Mouse (Mus musculus): Measurements from ENCODE around the gene Gm49336. TPM values are rescaled to one million over a fixed set of nuclear protein-coding genes. Genes with fewer than 3 reads are reported as not detected.
A peak's percentile ranks its signal among the peaks of the same experiment; 100 is the strongest.

The Gm49336 gene
- 55.9 and 69.2 TPM in 2 replicates for total RNA-seq (2015; ENCODE audit: low replicate concordance)
- 64.8 and 106 TPM in 2 replicates for total RNA-seq (2017; ENCODE audit: low replicate concordance)

DNA sequence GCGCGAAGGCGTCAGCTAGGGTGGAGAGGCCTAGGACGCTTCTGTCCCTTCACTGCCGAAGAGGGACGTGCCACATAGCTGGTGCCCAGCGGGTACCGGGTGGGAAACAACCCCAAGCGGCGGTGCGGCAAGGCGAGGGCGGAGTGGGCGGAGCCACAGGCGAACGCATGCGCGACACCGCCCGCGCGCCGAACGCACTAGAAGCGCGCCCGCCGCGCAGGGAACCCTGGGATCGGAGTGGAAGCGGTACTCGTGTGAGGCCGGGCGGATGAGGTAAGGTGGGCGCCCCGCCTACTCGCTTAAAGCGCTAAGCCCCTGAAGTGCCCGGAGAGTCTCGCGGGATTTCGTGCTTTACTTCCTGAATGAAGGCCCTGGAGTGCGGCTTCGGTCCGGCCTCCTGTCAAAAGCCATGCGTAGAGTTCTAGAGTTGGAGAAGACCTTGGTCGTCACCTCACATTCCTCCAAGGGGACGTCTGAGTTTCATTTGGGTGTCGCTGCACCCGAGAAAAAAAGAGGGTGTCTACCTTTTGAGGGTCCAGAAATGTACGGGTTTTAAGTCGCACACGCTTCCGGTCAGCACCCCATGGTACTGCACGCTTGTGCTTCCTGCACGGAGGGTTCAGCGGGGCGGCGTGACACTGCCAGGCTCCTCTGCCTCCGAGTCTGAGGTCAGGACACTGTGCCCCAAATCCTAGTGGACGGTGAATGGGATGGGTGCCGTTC, at the start of gene Gm49336, which contains the start of gene Nupl1:
TSS of gene Gm49336 (minus strand) at position 227 of the 723 bp plus-strand sequence.
TSS of gene Nupl1 (minus strand) at position 151 of the 723 bp plus-strand sequence.
- peak; percentile 97 for ATAC-seq (replicated peaks; ENCODE audit: low FRiP score, poor library complexity, severe bottlenecking)

DNA sequence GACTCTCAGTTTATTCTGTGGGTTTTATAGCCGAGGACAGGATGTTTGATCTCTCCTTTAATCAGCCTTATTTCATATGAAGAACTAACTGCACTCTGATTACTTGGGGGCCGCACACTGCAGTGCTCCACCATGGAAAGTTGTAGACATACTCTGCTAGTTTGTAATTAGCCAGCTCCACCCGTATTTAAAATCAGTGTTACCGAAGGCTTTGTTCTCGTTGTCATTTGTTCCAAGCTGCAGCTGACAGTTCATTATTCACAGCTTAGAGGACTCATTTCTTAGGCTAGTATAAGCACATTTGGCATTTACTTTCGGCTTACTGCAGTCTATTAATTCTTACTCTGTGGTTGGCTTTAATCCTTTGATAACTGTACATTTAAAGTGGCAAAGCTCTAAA, 49.7 kb upstream of the Gm49336 start:
- ATAC-seq (replicated peaks; ENCODE audit: low FRiP score, poor library complexity, severe bottlenecking): no peak

DNA sequence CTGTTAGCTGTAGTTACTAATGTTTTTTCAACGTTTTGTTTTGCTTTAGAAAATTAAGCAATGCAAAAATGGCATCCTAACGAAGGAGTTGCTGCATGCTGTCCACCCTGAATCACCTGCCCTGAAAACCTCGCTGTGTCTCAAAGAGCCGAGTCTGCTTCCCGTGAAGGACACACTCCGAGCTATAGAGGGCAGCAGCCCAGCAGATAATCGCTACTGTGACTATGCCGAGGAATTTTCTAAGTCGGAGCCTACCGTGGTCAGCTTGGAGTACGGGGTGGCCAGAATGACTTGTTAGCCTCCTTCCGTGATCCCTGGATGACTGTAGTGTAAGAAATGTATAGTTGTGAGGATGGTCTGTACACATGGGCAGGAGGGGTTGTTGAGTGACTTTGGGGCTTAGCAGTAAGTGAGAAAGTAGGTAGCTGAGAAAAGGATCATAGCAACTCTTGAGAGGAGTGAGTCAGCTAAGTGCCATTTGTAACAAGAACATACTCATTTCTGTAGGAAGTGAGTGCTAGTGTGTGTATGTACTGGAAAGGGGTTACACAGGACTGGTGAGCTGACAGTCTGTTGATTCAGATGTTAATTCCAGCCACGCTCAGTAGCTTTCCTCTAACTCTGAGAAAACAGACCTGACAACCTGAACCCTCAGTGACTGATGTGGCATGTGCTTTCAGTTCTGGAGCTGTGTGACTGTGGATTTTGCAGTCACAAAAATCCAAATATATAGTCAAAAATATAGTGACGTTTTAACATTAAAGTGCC, 49.1 kb upstream of the Gm49336 start:
- ATAC-seq (replicated peaks; ENCODE audit: low FRiP score, poor library complexity, severe bottlenecking): no peak

DNA sequence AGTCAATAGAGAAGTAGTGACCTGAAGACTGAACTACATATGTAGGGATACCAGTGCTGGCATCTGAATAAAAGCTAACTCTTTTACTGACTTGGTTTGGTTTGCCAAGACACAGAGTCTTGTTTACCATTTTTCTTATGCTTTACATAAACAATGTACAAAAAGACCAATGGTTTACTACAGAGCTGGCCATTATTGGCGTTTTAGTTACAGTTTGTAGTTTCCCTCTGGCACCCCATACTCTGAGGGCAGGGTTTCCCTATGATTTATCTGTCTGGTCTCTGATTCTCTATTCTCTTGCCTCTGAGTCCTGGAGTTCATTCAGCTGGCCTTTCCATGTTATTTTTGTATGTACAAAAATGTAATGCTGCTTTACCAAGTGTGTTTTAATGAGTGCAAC, 44.2 kb upstream of the Gm49336 start:
- no peak for ATAC-seq (replicated peaks; ENCODE audit: low FRiP score, poor library complexity, severe bottlenecking)

DNA sequence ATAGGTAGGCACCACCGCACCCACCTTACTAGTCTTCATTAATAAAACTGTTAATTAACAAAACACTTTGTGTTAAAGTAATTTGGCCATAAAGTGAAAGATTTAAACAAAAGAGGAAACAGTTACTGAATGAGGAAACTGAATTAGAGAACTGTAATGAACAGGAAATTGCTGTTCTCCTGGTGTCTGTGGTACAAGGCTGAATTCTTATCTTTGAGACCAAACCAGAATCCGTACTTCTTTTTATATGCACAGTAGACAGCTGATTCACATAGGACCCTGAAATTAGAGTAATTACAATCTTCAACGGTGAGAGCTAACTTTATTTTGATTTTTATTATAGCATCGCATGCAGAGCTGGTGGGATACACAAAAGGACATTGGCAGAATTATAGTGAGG, 39.1 kb upstream of the Gm49336 start:
- no peak for ATAC-seq (replicated peaks; ENCODE audit: low FRiP score, poor library complexity, severe bottlenecking)

DNA sequence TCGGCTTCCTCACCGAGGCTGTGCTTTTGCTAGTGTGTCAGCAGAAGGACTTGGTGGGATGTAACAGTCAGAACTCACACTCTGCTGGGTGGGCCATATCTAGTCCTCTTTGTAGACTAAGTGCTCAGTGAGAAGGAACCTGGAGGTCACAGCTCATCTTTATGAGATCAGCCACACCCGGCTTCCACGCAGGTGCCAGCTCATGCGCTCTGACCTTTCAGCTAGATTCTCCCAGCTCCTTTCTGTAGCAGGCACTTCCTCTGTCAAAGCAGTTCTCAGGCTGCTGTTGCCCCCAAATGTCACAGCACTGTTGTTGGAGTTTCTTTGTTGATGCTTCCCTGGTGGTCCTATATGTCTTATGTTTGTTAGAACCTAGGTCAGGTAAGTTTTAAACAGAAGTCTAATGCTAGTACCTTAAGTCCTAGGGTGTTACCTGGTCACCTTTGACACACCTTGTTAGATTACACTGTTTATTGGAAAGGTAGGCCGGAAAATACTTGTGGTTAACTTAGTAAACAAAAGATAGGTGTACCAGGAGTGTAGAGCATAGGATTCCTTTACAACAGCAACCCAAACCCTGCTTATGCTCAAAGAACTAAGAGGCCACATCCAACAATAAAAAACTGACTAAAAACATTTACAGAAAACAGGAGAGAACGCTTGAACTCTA, 35.0 kb upstream of the Gm49336 start:
- no peak for ATAC-seq (replicated peaks; ENCODE audit: low FRiP score, poor library complexity, severe bottlenecking)

DNA sequence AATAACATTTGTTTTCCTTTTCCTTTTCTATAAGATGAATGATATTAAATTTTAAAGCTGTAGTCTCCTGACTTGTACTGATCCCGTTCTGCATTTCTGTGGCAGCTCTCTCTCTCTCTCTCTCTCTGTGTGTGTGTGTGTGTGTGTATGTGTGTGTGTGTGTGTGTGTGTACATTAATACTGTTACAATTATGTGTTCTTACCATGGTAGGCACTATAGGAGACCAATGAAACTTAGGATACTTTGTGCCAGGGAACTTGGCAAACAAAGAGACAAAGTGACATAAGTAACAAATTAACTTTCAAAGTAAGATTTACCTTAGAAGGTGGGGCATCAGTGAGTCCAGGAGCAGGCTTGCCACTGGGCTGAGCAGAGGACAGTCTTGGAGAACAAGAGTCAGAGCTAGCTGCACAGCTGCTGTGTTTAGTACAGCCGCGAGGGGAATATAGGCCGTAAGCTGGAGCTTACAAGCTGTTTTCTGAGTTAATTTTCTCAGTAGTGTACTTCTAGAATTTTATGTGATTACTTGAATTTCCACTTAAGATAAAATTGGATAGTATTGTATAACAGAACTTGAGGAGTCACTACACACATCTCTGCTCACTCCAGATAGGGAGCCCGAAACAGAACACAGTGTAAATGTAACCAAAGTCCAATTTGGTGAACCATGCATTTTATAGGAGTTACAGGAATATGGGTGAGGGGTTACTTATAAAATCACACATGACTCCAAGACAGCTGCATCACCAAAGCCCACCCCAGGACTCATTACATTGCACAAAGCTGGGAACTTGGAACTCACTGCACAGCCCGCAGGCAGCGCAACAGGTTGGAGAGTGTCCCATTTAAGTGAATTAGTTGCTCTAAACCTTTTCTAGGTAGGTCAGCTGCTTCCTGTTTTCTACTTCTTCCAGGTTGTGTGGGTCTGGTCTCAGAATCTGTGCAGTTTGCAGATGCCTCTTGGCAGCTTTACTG, 24.3 kb upstream of the Gm49336 start:
- ATAC-seq (replicated peaks; ENCODE audit: low FRiP score, poor library complexity, severe bottlenecking): no peak

DNA sequence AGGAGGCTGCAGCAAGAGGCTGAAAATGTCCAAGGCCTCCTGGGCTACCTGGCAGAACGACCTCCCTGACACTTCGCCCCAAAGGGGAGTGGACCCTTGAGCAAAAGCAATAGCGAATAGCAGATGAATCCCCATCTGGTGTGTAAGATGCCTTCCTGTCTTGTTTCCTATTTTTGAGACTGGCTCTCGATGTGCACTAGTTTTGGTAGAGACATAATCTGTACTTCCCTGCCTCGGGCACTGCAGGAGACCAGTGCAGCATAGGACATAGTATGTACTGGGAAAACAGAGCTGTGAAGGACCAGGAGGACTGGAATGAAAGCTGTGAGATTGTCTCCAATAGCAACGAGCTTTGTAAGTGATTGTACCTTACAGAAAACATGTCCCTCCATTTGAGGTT, 22.0 kb upstream of the Gm49336 start:
- ATAC-seq (replicated peaks; ENCODE audit: low FRiP score, poor library complexity, severe bottlenecking): no peak

DNA sequence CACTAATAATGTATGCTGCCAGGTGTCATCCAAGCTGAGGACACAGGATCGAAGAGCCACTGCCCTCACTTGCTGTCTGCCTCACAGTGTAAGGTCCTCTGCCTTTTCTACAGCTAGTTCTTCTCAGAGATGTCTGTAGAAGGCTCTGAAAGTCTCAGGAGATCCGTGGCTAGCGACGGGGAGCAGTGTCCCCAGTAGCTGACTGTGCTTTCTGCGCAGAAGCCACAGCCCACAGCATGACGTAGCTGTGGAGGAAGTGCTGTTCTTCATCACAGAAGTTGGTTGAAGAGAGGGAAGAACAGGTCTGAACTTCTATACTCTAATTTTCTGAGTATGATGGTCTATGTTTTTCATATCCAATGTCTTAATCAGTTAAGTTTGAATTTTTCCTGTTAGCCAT, 18.0 kb upstream of the Gm49336 start:
- no peak for ATAC-seq (replicated peaks; ENCODE audit: low FRiP score, poor library complexity, severe bottlenecking)

DNA sequence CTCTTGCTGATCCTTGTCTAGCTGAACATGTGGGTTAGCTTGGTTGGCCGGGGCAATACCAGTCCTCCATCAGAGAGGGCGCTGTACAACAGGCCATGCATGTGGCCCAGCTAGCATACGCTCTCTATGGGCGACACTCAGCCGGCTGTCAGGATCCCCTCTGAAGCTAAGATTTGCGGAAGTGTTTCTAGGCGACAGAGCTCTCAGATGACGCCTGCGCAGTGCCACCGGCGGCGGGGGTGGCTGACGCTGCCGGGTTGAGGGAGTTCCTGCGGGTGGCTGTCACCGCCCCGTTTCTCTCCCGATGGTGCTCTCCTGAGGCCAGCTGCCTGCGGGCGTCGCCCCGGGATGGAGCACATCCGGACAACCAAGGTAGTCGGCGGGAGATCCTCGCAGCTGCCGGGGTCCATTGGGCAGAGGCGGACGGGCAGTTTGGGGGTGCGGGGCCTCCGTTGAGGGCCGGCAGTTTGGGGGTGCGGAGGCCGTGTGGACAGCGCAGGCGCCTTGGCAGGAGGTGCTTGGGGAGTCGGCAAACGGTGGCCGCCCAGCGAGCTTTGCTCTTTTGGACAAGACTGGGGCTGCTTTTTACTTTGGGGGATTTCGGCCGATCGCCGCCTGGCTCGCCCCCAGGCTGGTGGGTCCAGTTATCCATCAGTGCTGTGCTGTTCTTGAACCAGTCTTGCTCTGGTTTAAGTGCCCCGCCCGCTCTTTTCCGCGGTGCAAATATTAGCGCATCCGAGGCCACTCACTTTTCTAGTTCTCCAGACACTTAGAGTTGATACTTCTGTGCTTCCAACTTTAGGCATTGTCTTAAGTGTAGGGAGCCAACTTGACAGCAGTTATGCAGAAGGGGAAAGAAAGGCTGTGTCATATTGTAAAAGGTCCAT, 13.9 kb upstream of the Gm49336 start, which contains the start of gene Mtmr6:
TSS of gene Mtmr6 (plus strand) at position 239 of the 887 bp plus-strand sequence.
- ATAC-seq (replicated peaks; ENCODE audit: low FRiP score, poor library complexity, severe bottlenecking): peak; percentile 100

DNA sequence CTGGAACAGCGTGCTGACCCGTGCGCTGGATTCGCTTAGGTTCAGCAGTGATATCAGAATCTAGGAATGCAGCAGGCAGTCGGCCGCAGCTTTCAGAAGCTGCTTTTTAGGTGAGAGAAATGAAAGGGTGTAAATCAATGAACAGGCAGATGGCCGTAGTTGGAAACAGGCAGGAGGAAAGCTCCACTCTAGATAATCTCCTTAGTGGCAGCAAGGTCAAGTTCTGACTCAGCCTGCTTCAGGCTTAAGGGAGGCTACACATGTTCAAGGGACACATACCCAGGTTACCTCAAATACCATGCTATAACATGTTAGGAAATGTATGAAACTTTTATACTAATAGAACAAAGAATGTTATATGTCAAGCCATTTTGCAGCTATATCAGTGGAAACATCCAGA, 11.0 kb upstream of the Gm49336 start:
- ATAC-seq (replicated peaks; ENCODE audit: low FRiP score, poor library complexity, severe bottlenecking): no peak

DNA sequence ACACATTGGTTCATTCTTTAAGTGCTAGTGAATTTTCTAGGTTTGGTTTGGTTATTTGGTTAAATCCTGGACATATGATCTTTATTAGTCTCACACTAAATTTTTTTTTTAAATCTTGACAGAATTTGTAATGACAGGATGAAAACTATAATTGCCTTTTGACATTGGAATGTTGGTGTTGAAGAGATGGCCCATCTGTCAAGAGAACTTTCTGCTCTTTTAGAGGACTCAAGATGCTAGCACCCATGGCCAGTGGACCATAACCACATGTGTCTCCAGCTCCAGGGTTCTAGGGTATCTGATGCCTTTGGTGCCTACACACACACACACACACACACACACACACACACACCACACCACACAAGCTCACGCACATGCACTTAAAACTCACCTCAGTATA, 6.5 kb upstream of the Gm49336 start:
- ATAC-seq (replicated peaks; ENCODE audit: low FRiP score, poor library complexity, severe bottlenecking): no peak

DNA sequence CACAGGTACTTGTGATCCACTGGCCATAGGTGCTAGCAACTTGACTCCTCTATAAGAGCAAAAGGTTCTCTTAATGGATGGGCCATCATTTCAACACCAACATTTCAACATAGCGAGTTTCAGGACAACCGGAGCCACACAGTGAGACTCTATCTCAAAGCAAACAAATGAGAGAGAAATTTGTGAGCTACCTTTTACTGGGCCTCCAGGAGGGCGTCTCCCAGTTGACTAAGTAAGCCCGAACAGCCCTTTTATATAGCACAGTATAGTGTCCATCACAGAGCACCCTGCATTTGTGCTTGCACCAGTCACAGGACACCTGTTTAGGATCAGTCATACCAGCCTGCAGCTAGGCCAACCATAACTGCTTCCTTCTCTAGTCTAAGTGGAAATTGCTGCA, 5.8 kb upstream of the Gm49336 start:
- ATAC-seq (replicated peaks; ENCODE audit: low FRiP score, poor library complexity, severe bottlenecking): no peak

DNA sequence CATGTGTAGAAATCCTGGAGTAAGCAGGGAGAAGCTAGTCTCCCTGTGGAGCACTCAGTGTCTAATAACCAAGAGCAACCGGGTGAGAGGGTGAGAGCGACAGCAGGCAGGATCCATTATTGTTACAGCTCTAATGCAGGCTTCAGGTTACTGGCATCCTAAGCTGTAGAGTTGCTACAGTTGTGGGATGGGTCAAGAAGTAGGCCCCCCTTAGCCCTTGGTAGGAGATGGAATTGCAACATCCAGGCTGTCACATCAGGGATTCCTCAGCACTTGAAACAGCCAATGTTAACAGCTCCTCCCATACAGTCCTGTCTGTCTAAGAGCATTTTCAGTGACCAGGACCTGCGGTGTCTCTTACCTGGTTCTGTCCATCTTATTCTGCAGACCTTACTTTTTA, 5.0 kb upstream of the Gm49336 start:
- ATAC-seq (replicated peaks; ENCODE audit: low FRiP score, poor library complexity, severe bottlenecking): no peak

DNA sequence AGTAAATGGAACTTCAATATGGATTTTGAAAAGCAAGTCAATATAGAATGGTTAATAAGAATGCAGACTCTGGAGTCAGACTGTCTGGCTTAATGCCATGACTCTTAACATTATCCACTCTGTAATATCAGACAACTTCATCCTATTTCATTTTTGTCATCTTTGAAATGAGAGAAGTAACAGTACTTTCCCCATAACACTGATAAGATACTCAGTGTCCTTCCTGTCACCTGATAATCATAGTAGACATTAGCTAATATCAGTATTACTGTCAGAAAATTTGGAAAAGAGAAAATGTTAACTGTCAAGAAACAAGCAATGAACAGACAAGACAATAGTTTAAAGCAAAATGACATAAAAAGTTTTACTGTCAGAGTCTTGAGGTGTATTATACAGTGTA, 3.5 kb upstream of the Gm49336 start:
- no peak for ATAC-seq (replicated peaks; ENCODE audit: low FRiP score, poor library complexity, severe bottlenecking)

DNA sequence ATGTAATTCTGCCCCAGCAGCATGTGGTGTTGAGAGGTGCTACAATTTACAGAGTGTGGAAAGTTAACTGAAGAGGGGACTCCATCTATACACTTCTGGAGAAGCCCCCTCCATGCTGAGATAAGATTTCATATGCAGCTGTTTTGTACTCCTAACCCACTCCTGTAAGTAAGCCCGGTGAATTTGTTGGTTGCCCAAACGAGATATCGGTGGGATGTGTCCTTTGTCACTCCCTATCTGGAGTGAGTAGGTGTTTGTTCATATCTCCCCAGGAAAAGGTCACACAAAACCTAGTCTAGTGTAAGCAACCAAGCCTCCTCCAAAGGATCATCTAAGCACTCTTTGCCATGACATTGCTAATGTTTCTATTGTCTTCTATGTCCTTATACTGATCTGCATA, 2.2 kb upstream of the Gm49336 start:
- ATAC-seq (replicated peaks; ENCODE audit: low FRiP score, poor library complexity, severe bottlenecking): no peak

DNA sequence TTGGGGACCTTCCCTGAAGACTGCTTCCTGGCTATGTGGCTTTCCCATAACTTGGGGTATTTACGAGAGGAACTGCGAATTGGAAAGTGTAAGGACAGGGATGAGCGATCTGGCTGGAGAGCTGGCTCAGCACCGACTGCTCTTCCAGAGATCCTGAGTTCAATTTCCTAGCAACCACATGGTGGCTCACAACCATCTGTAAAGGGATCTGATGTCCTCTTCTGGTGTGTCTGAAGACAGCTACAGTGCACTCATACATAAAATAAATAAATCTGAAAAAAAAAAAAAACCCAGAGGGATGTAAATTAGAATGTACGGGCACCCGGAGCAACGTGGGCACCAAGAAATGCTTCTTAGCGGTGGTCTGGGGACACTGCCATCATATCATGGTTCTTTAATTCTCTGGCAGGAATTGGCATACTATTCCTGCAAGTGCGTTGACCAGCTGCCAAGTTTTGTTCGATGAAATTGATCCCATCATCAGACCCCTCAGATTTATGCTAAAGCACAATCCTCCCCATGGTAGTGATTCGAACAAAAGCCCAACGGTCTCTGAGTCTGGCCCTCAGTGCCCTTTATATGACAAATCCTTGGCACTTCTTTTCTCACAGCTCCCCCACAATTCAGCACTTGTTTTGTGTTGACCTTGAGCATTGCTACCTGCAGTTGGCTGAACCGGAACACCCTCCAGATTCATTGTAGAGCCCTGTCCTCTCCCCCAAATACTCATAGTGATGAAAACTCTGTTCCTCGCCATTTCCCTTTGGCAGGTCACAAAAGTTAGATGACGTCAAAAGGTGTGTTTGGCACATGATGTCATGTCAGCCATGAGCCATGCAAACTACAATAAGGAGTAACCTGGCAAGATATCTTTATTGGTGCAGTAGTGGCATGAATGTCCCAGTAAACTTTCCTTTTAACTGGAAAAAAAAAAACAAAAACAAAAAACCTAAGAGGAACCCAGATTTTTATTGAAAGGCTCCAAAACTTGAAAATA, 995 bp upstream of the Gm49336 start:
- ATAC-seq (replicated peaks; ENCODE audit: low FRiP score, poor library complexity, severe bottlenecking): no peak
